Mouse (Mus musculus) left cerebral cortex, adult 9 months (tissue): Measurements from ENCODE around the gene Borcs7.
A peak's percentile ranks its signal among the peaks of the same experiment; 100 is the strongest.
"Not testable (repeated sequence)": the region's sequence is repeated elsewhere in the genome, so short reads cannot be mapped to it uniquely, and the experiment has no call there.

ENCODE experiments used
- DNase-seq, 2 experiments: peaks; one replicate each; pipeline ENCODE4 v3.0.0; 2022; ENCODE audit warnings: low spot score in 2 of 2

The Borcs7 gene

GRCm38 (mm10) chr19:46710614-46711013, 20.9 kb downstream of the Borcs7 start:
- no peak for DNase-seq

- no peak for DNase-seq
Measured at GRCm38 (mm10) chr19:46714234-46714633, 24.5 kb downstream of the Borcs7 start.

DNA sequence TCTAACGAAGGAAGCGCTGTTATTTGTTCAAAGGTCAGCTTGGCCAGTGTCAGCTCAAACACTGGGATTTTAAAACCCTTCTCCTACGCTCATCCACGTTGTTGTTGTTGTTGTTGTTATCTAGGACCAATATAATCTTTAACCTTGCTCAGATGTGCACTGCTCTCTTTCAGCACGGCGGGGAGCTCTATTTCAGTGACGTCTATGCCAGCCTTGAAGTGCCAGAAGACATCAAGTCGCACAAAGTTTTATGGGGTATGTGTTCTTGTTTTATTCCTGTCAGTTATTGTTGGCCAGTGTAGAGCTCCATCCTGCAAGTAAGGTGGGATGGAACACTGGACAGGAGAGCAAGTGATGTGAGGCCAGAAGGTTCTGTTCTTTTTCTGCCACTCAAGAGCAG, 25.3 kb downstream of the Borcs7 start:
- DNase-seq: no peak

DNA sequence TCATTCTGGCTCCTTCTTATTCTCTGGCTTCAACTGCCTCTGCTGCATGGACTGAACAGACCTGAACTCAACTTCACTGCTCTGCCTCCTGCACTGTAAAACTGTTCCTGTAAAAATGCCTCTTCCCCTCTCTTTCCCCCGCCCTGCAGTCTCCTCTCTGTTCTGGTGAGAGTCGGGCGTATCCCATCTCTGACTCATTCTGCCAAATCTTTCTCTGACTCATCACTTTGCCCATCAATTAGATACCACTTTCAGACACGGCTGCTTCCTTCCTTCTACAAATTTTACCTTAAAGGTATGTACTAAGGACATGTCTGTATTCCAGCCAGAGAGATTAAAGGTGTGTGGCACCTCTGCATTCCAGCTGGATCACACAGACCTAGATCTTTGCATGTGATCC, 28.4 kb downstream of the Borcs7 start:
- no peak for DNase-seq

DNA sequence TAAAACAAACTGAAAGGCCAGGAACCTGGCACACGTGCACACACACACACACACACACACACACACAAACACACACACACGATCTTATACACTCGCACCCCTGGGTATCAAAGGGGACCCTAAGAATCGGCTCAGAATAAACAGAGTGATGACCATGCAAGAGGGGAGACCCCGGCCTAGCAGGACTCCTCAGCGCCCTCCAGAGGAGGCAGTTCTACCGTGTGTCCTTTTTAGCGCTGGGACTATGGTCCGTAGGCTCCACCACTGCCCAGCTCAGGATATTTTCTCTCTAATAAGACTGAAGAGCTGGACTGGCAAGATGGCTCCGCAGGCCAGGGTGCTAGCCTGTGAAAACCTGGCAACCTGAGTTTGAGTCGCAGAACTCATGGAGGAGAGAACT, 34.7 kb downstream of the Borcs7 start:
- DNase-seq: no peak

DNA sequence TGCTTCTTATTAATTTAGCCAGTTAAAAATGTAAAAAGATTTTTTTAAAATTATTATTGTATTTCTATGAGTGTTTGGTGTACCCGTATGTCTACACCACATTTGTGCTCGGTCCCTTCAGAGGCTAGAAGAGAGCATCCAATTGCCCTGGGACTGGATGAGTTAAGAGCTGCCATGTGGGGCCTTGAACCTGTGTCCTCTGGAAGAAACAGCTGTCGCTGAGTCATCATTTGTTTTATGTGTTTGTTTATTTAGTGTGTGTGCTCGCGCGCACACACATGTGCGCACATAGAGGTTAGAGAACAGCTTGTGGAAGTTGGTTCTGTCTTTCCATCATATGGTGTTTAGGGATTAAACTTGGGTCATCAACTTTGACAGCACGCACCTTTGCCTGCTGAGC, 36.4 kb downstream of the Borcs7 start:
- DNase-seq: no peak

DNA sequence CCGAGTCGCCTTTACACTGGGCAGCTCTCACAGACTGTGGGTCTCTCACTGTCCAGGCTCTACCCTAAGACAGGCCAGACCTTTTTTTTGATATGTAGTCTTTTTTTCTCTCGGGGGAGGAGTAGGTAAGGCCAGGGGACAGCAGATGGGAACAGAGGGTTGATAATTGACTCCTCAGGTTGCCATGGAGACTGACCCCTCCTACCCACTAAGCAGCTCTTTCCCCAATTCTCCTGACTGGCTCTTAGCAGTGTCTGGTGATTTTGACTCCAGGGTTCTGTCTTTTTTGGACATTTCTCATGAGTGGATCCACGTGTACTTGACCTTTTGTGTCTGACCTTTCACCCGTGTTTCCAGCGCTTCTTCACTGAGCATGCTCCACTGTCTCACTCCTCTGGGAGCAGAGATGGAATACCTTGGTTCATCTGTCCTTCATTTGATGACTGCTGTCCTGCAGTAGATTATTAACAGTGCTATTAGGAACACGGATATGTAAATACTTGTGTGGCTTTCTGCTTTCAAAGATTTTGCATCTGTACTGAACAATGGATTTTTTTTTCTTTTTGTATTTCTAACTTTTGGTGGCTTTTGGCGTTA, 37.5 kb downstream of the Borcs7 start:
- no peak for DNase-seq

DNA sequence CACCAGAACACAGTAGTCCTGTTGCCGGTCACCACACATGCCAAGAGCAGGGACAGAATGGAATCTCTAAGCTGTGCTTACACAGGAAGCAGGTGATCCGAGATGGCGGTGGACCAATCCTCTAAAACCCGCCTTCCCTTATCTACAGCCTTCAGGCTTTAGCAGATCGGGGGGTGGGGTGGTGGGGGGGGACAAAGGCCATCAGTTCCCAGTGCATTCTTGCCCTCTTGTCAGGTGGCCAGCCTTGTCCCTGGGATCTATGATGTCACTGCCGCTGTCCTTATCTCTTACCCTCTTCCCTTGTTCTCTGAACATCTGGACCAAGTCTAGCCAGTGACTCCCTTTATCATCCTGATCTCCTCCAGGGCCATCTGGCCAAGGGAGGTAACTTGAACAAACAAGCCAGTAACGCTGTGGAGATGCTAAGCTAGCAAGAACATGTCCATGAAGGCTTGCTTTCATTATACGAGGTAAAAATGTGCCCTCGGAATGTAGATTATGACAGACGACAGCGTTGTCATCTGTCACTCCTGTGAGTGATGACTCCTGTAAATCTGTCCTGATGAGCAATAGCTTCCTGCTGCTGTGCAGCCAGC, 38.3 kb downstream of the Borcs7 start:
- DNase-seq: no peak

GRCm38 (mm10) chr19:46728909-46729308, 39.2 kb downstream of the Borcs7 start:
- no peak for DNase-seq

GRCm38 (mm10) chr19:46731351-46731750, 41.6 kb downstream of the Borcs7 start:
- no peak for DNase-seq

DNA sequence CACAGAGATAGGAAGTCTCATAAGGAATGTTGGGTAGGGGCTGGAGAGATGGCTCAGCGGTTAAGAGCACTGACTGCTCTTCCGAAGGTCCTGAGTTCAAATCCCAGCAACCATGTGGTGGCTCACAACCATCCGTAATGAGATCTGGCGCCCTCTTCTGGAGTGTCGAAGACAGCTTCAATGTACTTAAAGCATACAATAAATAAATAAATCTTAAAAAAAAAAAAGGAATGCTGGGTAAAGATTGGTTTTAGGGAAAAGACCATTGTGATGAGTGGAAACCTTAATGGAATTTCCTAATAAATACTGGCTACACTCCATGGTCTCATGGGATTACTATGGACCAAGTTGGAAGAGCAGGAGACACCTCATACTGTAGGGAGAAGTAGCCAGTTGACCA, 43.0 kb downstream of the Borcs7 start:
- not testable (repeated sequence) for DNase-seq

GRCm38 (mm10) chr19:46733626-46734025, 43.9 kb downstream of the Borcs7 start:
- no peak for DNase-seq

GRCm38 (mm10) chr19:46735241-46735640, 45.5 kb downstream of the Borcs7 start:
- DNase-seq: no peak

DNA sequence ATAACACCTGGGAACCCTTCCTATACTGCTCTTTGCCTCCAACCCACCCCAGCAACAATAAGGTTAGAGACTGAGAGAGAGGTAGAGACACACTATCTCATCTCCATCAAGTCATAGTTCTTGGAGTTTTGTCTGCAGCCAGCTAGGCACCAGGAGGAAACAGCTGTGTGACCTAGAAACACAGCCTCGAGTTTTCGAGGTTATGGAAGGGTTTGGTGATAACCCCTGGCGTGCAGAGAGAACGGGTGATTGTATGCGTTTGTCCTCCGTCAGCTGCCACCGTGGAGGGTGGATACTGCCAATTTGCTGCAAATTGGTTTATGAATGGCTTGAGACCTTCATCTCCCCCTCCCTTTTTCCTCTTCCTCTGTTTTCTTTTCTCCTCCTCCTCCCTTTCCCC, 47.4 kb downstream of the Borcs7 start:
- DNase-seq: no peak

GRCm38 (mm10) chr19:46740341-46741008, 50.8 kb downstream of the Borcs7 start:
- peak in 1 of 2 experiments; percentile 79 for DNase-seq

DNA sequence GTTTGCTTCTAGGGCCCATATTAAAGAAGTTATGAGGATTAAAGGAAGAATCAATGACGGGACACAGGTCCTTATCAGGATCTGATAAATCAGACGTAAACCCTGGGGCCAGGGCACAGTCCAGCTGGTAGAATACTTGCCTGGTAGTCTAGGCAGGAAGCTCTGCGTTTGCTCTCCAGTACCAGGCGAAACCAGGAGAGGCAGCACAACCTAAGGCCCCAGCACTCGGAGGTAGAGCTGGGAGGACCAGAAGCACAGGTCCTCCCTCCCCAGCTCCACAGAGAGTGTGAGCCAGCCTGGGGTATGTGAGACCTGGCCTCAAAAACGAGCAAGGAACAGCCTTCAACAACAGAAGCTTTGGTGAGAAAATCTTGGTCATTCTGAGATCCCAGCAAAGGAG, 51.9 kb downstream of the Borcs7 start:
- no peak for DNase-seq

- no peak for DNase-seq
Measured at GRCm38 (mm10) chr19:46744681-46745080, 55.0 kb downstream of the Borcs7 start.

GRCm38 (mm10) chr19:46747799-46748198, 58.1 kb downstream of the Borcs7 start:
- DNase-seq: no peak

- DNase-seq: no peak
Measured at GRCm38 (mm10) chr19:46752235-46752634, 62.5 kb downstream of the Borcs7 start.
